Mouse (Mus musculus): ENCODE measurements around the gene Akain1.

DNA sequence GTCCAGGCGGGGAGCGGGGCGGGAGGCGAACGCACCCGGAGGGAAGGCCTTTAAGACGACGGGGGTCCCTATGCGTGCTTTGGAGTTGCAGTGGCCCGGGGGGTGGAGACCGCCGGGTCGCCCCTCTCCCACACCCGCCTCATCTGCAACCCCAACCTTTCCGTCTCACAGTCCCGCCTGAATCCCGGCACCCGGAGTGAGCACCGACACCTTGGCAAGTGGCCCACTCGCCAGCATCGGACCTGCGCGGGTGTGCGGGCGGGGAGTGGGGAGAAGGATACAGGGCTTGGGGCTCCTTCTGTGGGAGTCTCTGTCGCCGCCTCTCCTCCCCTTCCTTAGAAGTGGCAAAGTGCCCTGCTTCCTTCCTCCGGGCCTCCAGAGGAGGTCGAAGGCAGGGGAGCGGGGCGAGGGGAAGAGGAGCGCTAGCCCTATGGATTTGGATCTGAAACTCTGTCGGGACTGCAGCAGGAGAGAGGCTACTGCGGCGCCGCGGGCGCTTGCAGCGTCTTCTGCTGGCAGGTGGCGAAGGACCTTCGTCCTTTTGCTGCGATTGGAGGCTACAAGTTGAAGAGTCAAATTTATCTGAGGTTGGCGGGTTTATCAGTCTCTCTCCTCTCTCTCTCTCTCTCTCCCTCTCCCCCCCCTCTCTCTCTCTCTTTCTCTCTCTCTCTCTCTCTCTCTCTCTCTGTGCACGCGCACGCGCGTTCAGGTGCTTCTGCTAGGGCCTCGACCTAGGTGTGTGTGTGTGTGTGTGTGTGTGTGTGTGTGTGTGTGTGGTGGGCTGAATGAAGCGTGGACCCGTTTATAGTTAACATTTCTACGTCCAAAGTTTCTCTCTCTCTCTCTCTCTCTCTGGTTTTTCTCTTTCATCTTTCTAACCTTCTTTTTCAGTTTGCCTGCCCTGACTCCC lies 700 bp downstream of the Akain1 start:
- TF ChIP-seq CTCF (IDR thresholded peaks at IDR 0.05; ENCODE audit: low read depth), result no peak
- no peak for TF ChIP-seq EP300 (IDR thresholded peaks at IDR 0.05; ENCODE audit: low read depth)

Measured in heart, postnatal 0 days (tissue).